ENCODE assay signal across 8 mouse cellular contexts in genomic region chr5:147893766-147894454, GRCm38 (mm10). TPM values are rescaled to one million over a fixed set of nuclear protein-coding genes. Genes with fewer than 3 reads are reported as not detected.
DNase-seq lines count a peak whose midpoint lies in the region; ATAC-seq and TF ChIP-seq lines count a peak whose summit lies in the region.

No protein-coding gene starts in this region.

- ATAC-seq in common myeloid progenitor, adult 5-6 weeks (replicated peaks; ENCODE audit: low read depth, poor library complexity, severe bottlenecking), result peak; percentile 2; the same call in 1 of the 2 replicates
- ATAC-seq in heart, postnatal 0 days (ENCODE audit: insufficient read depth, low read depth), result peak; percentile 9; the same call in 1 of the 2 replicates
- ATAC-seq in limb, embryonic 15.5 days (ENCODE audit: insufficient number of reproducible peaks, low FRiP score, low TSS enrichment, low read depth), result no peak
- ATAC-seq in midbrain, embryonic 15.5 days (replicated peaks), result peak; percentile 50; the same call in 1 of the 2 replicates

- DNase-seq in urinary bladder, adult 18-20 months (ENCODE audit: low spot score in 2 of 2), result peak; percentile 42 to 53
- DNase-seq in urinary bladder, adult 2 months (ENCODE audit: low spot score), result no peak
- peak; percentile 22 for DNase-seq in heart, postnatal 0 days (ENCODE audit: low spot score)
- DNase-seq in yolk sac, embryonic 10.5 days (ENCODE audit: low spot score), result no peak
- no peak for DNase-seq in adrenal gland, postnatal 25 days

- H3K27ac ChIP-seq in heart, postnatal 0 days (ENCODE audit: low read depth), result 0 out of 2 replicates have a peak overlapping the region, but pooled peaks have one; percentile 4
- no peak overlapping the region for H3K27ac ChIP-seq in limb, embryonic 15.5 days
- no peak overlapping the region for H3K27ac ChIP-seq in midbrain, embryonic 15.5 days

- peak overlapping the region; percentile 82 for H3K4me2 ChIP-seq in heart, postnatal 0 days (ENCODE audit: low read depth, low read length)
- peak overlapping the region; percentile 95 for H3K4me2 ChIP-seq in limb, embryonic 15.5 days
- H3K4me2 ChIP-seq in midbrain, embryonic 15.5 days, result peak overlapping the region; percentile 90

- no peak for TF ChIP-seq CTCF in heart, postnatal 0 days (IDR thresholded peaks at IDR 0.05; ENCODE audit: low read depth)

- no peak for TF ChIP-seq EP300 in heart, postnatal 0 days (IDR thresholded peaks at IDR 0.05; ENCODE audit: low read depth)

- H3K36me3 ChIP-seq in heart, postnatal 0 days (replicated peaks; ENCODE audit: control insufficient read depth, insufficient read depth, low read length), result no peaks in the 10 kb centered on the region
- H3K36me3 ChIP-seq in limb, embryonic 15.5 days, result no peaks in the 10 kb centered on the region
- no peaks in the 10 kb centered on the region for H3K36me3 ChIP-seq in midbrain, embryonic 15.5 days (replicated peaks)

- WGBS in heart, postnatal 0 days, result 3% methylated on average over 25 of the region's 25 CpGs
- 2% methylated on average over 25 of the region's 25 CpGs for WGBS in limb, embryonic 15.5 days
- 2% methylated on average over 25 of the region's 25 CpGs for WGBS in midbrain, embryonic 15.5 days

- peak overlapping the region; percentile 60 for H3K4me3 ChIP-seq in heart, postnatal 0 days (ENCODE audit: low read depth, low read length)
- peak overlapping the region; percentile 58 for H3K4me3 ChIP-seq in limb, embryonic 15.5 days
- peak overlapping the region; percentile 65 for H3K4me3 ChIP-seq in midbrain, embryonic 15.5 days

- no peaks in the 10 kb centered on the region for H3K9me3 ChIP-seq in heart, postnatal 0 days (replicated peaks; ENCODE audit: control insufficient read depth, low read length)
- no peaks in the 10 kb centered on the region for H3K9me3 ChIP-seq in limb, embryonic 15.5 days
- H3K9me3 ChIP-seq in midbrain, embryonic 15.5 days, result no peaks in the 10 kb centered on the region

- H3K4me1 ChIP-seq in heart, postnatal 0 days (ENCODE audit: control insufficient read depth, insufficient read depth), result no peaks in the 10 kb centered on the region
- peaks cover 11% of the 10 kb centered on the region; the same call in 1 of the 2 replicates for H3K4me1 ChIP-seq in limb, embryonic 15.5 days
- peaks cover 14% of the 10 kb centered on the region for H3K4me1 ChIP-seq in midbrain, embryonic 15.5 days

- H3K27me3 ChIP-seq in heart, postnatal 0 days (ENCODE audit: control insufficient read depth, insufficient read depth, low read length), result no peaks in the 10 kb centered on the region
- peaks cover 28% of the 10 kb centered on the region for H3K27me3 ChIP-seq in limb, embryonic 15.5 days
- peaks cover 9% of the 10 kb centered on the region; the same call in 1 of the 2 replicates for H3K27me3 ChIP-seq in midbrain, embryonic 15.5 days (replicated peaks)

- H3K9ac ChIP-seq in heart, postnatal 0 days (replicated peaks; ENCODE audit: low read depth, low read length), result peak overlapping the region; percentile 55
- H3K9ac ChIP-seq in limb, embryonic 15.5 days, result peak overlapping the region; percentile 29; the same call in 1 of the 2 replicates
- H3K9ac ChIP-seq in midbrain, embryonic 15.5 days, result peak overlapping the region; percentile 54

RNA-seq across cellular contexts. Expression of gene Slc46a3, which starts 0.7 kb away (rescaled TPM):
- polyA plus RNA-seq in urinary bladder, adult 2 months (2012; rRNA removed), result 25.2 and 26.6 TPM in 2 replicates
- 3.7 and 5.5 TPM in 2 replicates for total RNA-seq in common myeloid progenitor, adult 5-6 weeks (2017)
- total RNA-seq in heart, postnatal 0 days (2014; rRNA removed; ENCODE audit: low replicate concordance), result 0.35 and 3.5 TPM in 2 replicates
- polyA plus RNA-seq in heart, postnatal 0 days (2015; fragmentation: Nextera tagmentation; extraction: Ambion mirVana), result 3.1 and 4.7 TPM in 2 replicates
- 2.9 and 3.5 TPM in 2 replicates for polyA plus RNA-seq in limb, embryonic 15.5 days (2015; fragmentation: Nextera tagmentation; extraction: Ambion mirVana)
- 5.5 and 5.6 TPM in 2 replicates for polyA plus RNA-seq in midbrain, embryonic 15.5 days (2015; fragmentation: Nextera tagmentation; extraction: Ambion mirVana)
- 21.1 and 28.5 TPM in 2 replicates for total RNA-seq in adrenal gland, postnatal 25 days (2021)

RNA-seq across cellular contexts. Expression of gene Pomp, which starts 33.6 kb away (rescaled TPM):
- polyA plus RNA-seq in urinary bladder, adult 2 months (2012; rRNA removed), result 200 and 236 TPM in 2 replicates
- total RNA-seq in common myeloid progenitor, adult 5-6 weeks (2017), result 128 and 182 TPM in 2 replicates
- 116 and 247 TPM in 2 replicates for total RNA-seq in heart, postnatal 0 days (2014; rRNA removed; ENCODE audit: low replicate concordance)
- 312 and 325 TPM in 2 replicates for polyA plus RNA-seq in heart, postnatal 0 days (2015; fragmentation: Nextera tagmentation; extraction: Ambion mirVana)
- polyA plus RNA-seq in limb, embryonic 15.5 days (2015; fragmentation: Nextera tagmentation; extraction: Ambion mirVana), result 411 and 464 TPM in 2 replicates
- polyA plus RNA-seq in midbrain, embryonic 15.5 days (2015; fragmentation: Nextera tagmentation; extraction: Ambion mirVana), result 425 and 436 TPM in 2 replicates
- total RNA-seq in adrenal gland, postnatal 25 days (2021), result 209 and 246 TPM in 2 replicates

Comparison
In these comparisons a context has a peak if more than half of its experiments do, and no peak if none do; other contexts are left out.
1. DNase-seq: peak in urinary bladder, adult 18-20 months (2 of 2) and heart, postnatal 0 days (single experiment); none in urinary bladder, adult 2 months (single experiment), yolk sac, embryonic 10.5 days (single experiment) and adrenal gland, postnatal 25 days (single experiment).
2. Peak in every context shown above with its lines, with median percentiles within 50 percentile points of each other: H3K4me2 ChIP-seq, H3K4me3 ChIP-seq and H3K9ac ChIP-seq.